Mouse (Mus musculus) MEL (cell line): Measurements from ENCODE around the gene Sdhaf3. TPM values are rescaled to one million over a fixed set of nuclear protein-coding genes. Genes with fewer than 3 reads are reported as not detected.

Experiments
- DNase-seq: peaks from one replicate; pipeline ENCODE4 v3.0.0; 2011; ENCODE audit warnings: low read depth, low spot score
- H3K27ac ChIP-seq: 2 replicates; pipeline ENCODE4 v1.5.1; 2012; ENCODE audit warnings: low read depth, mild to moderate bottlenecking, control low read depth, low read length, moderate library complexity; ENCODE audit not compliant: control insufficient read depth
- H3K27me3 ChIP-seq, 2 experiments: fragments of 150-350 bp in 1 of 2; sonication (generic) in 1 of 2; 2 replicates each; pipeline ENCODE4 v1.6.1; 2012; ENCODE audit warnings: low read length in 2 of 2, mild to moderate bottlenecking in 2 of 2, improper control_type of control experiment in 1 of 2, moderate library complexity in 1 of 2; ENCODE audit not compliant: insufficient read depth in 2 of 2, control insufficient read depth in 1 of 2
- H3K36me3 ChIP-seq, 2 experiments: 2 replicates each; pipeline ENCODE4 v1.6.1; 2012 to 2014; ENCODE audit warnings: low read length in 2 of 2, improper control_type of control experiment in 1 of 2, inconsistent platforms in 1 of 2, mild to moderate bottlenecking in 1 of 2; ENCODE audit not compliant: insufficient read depth in 2 of 2, control insufficient read depth in 1 of 2
- H3K4me1 ChIP-seq, 2 experiments: fragments of 150-350 bp in 1 of 2; sonication (generic) in 1 of 2; 2 replicates each; pipeline ENCODE4 v1.6.1; 2012; ENCODE audit warnings: low read length in 2 of 2, improper control_type of control experiment in 1 of 2, mild to moderate bottlenecking in 1 of 2; ENCODE audit not compliant: insufficient read depth in 2 of 2, control insufficient read depth in 1 of 2
- H3K4me3 ChIP-seq, 2 experiments: fragments of 150-350 bp in 1 of 2; sonication (generic) in 1 of 2; 2 replicates each; pipeline ENCODE4 v1.5.1; 2012; ENCODE audit warnings: low read depth in 2 of 2, low read length in 2 of 2, mild to moderate bottlenecking in 2 of 2, moderate library complexity in 2 of 2, control low read depth in 1 of 2, improper control_type of control experiment in 1 of 2; ENCODE audit not compliant: control insufficient read depth in 1 of 2, insufficient read depth in 1 of 2
- H3K79me2 ChIP-seq: 2 replicates; pipeline ENCODE4 v1.6.1; 2012; ENCODE audit warnings: mild to moderate bottlenecking, low read length, moderate library complexity; ENCODE audit not compliant: control insufficient read depth, poor library complexity, insufficient read depth
- H3K9ac ChIP-seq: 2 replicates; pipeline ENCODE4 v1.6.1; 2012; ENCODE audit warnings: low read depth, mild to moderate bottlenecking, control low read depth, low read length, moderate library complexity; ENCODE audit not compliant: control insufficient read depth, poor library complexity, severe bottlenecking
- H3K9me3 ChIP-seq: fragments of 150-350 bp; sonication (generic); replicated peaks from 2 replicates; pipeline ENCODE4 v1.6.1; 2012; ENCODE audit warnings: mild to moderate bottlenecking, low read length, improper control_type of control experiment, moderate library complexity; ENCODE audit not compliant: insufficient read depth
- CHD2 ChIP-seq: IDR thresholded peaks from 2 replicates; pipeline ENCODE4 v1.6.1; 2011; ENCODE audit warnings: low read length, improper control_type of control experiment
- CTCF ChIP-seq, 3 experiments: IDR thresholded peaks in 2 of 3; conservative IDR thresholded peaks in 1 of 3; 2 replicates each; pipeline ENCODE4 v1.5.1; 2011 to 2012; ENCODE audit warnings: low read length in 3 of 3, low read depth in 2 of 3, mild to moderate bottlenecking in 2 of 3, improper control_type of control experiment in 1 of 3, inconsistent platforms in 1 of 3, mixed read lengths in 1 of 3, moderate library complexity in 1 of 3; ENCODE audit not compliant: control insufficient read depth in 1 of 3, insufficient read depth in 1 of 3, poor library complexity in 1 of 3, severe bottlenecking in 1 of 3
- E2F4 ChIP-seq: IDR thresholded peaks from 2 replicates; pipeline ENCODE4 v1.6.1; 2011; ENCODE audit warnings: low read depth, low read length, improper control_type of control experiment, borderline replicate concordance
- EP300 ChIP-seq, 2 experiments: IDR thresholded peaks; 2 replicates each; pipeline ENCODE4 v1.6.1; 2011; ENCODE audit warnings: improper control_type of control experiment in 2 of 2, low read length in 2 of 2, low read depth in 1 of 2, mild to moderate bottlenecking in 1 of 2
- GABPA ChIP-seq: IDR thresholded peaks from 2 replicates; pipeline ENCODE4 v1.6.1; 2012; ENCODE audit warnings: low read depth, mild to moderate bottlenecking, inconsistent platforms, low read length, improper control_type of control experiment, moderate library complexity
- GATA1 ChIP-seq: IDR thresholded peaks from 2 replicates; pipeline ENCODE4 v1.6.1; 2011; ENCODE audit warnings: low read depth, low read length, improper control_type of control experiment
- HCFC1 ChIP-seq: IDR thresholded peaks from 2 replicates; pipeline ENCODE4 v1.6.1; 2012; ENCODE audit warnings: low read depth, mild to moderate bottlenecking, inconsistent platforms, low read length, improper control_type of control experiment, moderate library complexity
- JUND ChIP-seq: IDR thresholded peaks from 2 replicates; pipeline ENCODE4 v1.6.1; 2011; ENCODE audit warnings: low read depth, mild to moderate bottlenecking, improper control_type of control experiment, low read length
- KAT2A ChIP-seq: conservative IDR thresholded peaks from 2 replicates; pipeline ENCODE4 v1.6.1; 2012; ENCODE audit warnings: low read depth, low read length, improper control_type of control experiment, inconsistent platforms
- MAFK ChIP-seq: IDR thresholded peaks from 2 replicates; pipeline ENCODE4 v1.6.1; 2011; ENCODE audit warnings: low read depth, mild to moderate bottlenecking, low read length, improper control_type of control experiment, borderline replicate concordance
- MEF2A ChIP-seq: IDR thresholded peaks from 2 replicates; pipeline ENCODE4 v1.6.1; 2014; ENCODE audit warnings: low read depth, mild to moderate bottlenecking, inconsistent platforms, low read length, improper control_type of control experiment; ENCODE audit not compliant: poor library complexity, insufficient replicate concordance, severe bottlenecking; ENCODE audit errors: extremely low read depth
- NELFE ChIP-seq: IDR thresholded peaks from 2 replicates; pipeline ENCODE4 v1.6.1; 2011; ENCODE audit warnings: low read depth, low read length, improper control_type of control experiment
- POLR2A ChIP-seq, 2 experiments: IDR thresholded peaks; 2 replicates each; pipeline ENCODE4 v1.6.1; 2011 to 2012; ENCODE audit warnings: low read length in 2 of 2, mild to moderate bottlenecking in 2 of 2, control low read depth in 1 of 2, improper control_type of control experiment in 1 of 2, low read depth in 1 of 2, moderate library complexity in 1 of 2; ENCODE audit not compliant: control insufficient read depth in 1 of 2, insufficient read depth in 1 of 2, poor library complexity in 1 of 2
- POLR2AphosphoS2 ChIP-seq: IDR thresholded peaks from 2 replicates; pipeline ENCODE4 v1.6.1; 2011; ENCODE audit warnings: low read length, improper control_type of control experiment
- SMC3 ChIP-seq: IDR thresholded peaks from 2 replicates; pipeline ENCODE4 v1.6.1; 2011; ENCODE audit warnings: low read depth, low read length, improper control_type of control experiment
- TAL1 ChIP-seq: IDR thresholded peaks from 2 replicates; pipeline ENCODE4 v1.6.1; 2012; ENCODE audit warnings: mild to moderate bottlenecking, inconsistent platforms, low read length, moderate library complexity, mixed read lengths
- TBP ChIP-seq: IDR thresholded peaks from 2 replicates; pipeline ENCODE4 v1.8.0; 2011; ENCODE audit warnings: low read depth, low read length, improper control_type of control experiment
- USF1 ChIP-seq: IDR thresholded peaks from 2 replicates; pipeline ENCODE4 v1.6.1; 2014; ENCODE audit warnings: low read depth, mild to moderate bottlenecking, inconsistent platforms, low read length, improper control_type of control experiment, moderate library complexity
- ZC3H11A ChIP-seq: IDR thresholded peaks from 2 replicates; pipeline ENCODE4 v1.6.1; 2012; ENCODE audit warnings: low read depth, mild to moderate bottlenecking, inconsistent platforms, low read length, improper control_type of control experiment
- ZKSCAN1 ChIP-seq: IDR thresholded peaks from 2 replicates; pipeline ENCODE4 v1.6.1; 2012; ENCODE audit warnings: low read depth, mild to moderate bottlenecking, inconsistent platforms, low read length, improper control_type of control experiment, moderate library complexity
- ZMIZ1 ChIP-seq: IDR thresholded peaks from 2 replicates; pipeline ENCODE4 v1.6.1; 2012; ENCODE audit warnings: low read depth, mild to moderate bottlenecking, inconsistent platforms, low read length, improper control_type of control experiment, moderate library complexity
- polyA plus RNA-seq, 2 experiments: library from polyadenylated mRNA; stranded (reverse) in 1 of 2; unstranded in 1 of 2; fragments of >175 nt in 1 of 2; fragments of >200 nt in 1 of 2; gene quantifications; 2 replicates each; pipeline versions ENCODE4 v1.2.1 to v1.2.4; 2012; ENCODE audit warnings: low replicate concordance in 2 of 2, low read depth in 1 of 2; ENCODE audit not compliant: insufficient read length in 2 of 2, insufficient read depth in 1 of 2, missing spikeins in 1 of 2
- total RNA-seq: library from RNA; depleted of rRNA; stranded (reverse); fragments of 300-350 nt; gene quantifications from 2 replicates; pipeline ENCODE4 v1.2.3, GENCODE M21; 2012

Gene Sdhaf3
- total and polyA plus RNA-seq, 3 experiments, result 6.1 to 44.7 (median 7.5) TPM

DNA sequence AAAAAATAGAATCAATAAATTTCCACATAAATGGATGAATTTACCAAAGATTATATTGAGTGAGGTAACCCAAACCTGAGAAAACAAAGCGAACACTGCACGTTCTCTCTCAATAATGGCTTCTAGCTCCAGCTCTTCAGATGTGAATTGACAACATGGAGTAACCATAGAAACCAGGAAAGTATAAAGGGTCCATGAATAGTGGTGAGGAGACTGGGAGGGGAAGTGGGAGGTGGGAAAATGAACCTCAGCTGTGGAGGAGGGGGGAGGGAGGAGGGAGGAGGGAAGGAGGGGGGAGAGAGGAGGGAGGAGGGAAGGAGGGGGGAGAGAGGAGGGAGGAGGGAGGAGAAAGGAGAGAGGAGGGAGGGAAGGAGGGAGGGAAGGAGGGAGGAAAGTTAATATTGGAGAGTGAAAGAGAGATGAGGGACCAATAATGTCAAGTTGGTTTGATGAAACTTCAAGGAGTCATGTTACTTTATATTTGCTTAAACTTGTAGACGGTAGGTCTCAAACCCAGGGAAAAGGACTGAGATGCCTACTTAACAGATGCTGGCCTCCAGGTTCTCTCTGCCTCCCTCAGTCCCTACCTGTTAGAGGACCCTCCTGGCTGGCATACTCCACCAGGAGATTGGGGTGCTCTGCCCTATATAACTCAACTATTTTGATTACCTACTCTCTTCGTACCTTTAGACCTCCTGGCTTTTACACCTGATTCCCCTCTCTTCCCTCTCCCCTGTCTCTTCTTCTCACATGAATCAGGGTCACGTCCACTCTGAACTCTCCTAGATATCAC lies 126.9 kb downstream of the Sdhaf3 start:
- no peak overlapping the region for H3K4me3 ChIP-seq
- TF ChIP-seq SMC3, result no peak
- no peak for TF ChIP-seq CHD2
- no peaks in the 10 kb centered on the region for H3K79me2 ChIP-seq
- no peak for DNase-seq
- H3K27ac ChIP-seq, result no peak overlapping the region
- no peak overlapping the region for H3K9ac ChIP-seq
- no peaks in the 10 kb centered on the region for H3K9me3 ChIP-seq
- H3K27me3 ChIP-seq, result no peaks in the 10 kb centered on the region
- H3K36me3 ChIP-seq, result no peaks in the 10 kb centered on the region
- no peaks in the 10 kb centered on the region for H3K4me1 ChIP-seq

DNA sequence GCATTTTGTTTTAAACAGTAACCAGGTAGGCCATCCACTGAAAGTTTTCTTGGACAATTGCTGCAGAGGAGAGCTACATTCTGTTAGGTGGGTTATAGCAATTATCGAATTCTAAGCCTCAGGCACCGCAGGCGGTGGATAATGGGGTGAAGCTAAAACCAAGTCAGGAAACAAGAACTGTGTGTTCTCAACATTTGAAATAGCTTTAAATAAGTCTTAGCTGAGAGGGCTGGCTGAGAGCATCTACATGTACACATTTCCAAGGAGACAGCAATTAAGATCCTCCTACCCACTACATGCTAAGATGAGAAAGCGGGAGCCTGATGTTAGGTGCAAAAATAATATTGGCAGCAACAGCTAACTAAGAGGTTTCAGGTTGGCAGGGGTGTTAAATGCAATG lies 127.9 kb downstream of the Sdhaf3 start:
- H3K4me1 ChIP-seq, result no peaks in the 10 kb centered on the region
- DNase-seq, result no peak
- H3K36me3 ChIP-seq, result no peaks in the 10 kb centered on the region
- no peak overlapping the region for H3K27ac ChIP-seq
- no peak overlapping the region for H3K4me3 ChIP-seq
- TF ChIP-seq TAL1 (no peak), NELFE (no peak), SMC3 (no peak), E2F4 (no peak), CTCF (IDR thresholded peaks at IDR 0.05 in 2 of 3, conservative IDR thresholded peaks at IDR 0.05 in 1 of 3; ENCODE audit: control insufficient read depth in 1 of 3, insufficient read depth in 1 of 3, low read depth in 2 of 3, low read length in 3 of 3, poor library complexity in 1 of 3, severe bottlenecking in 1 of 3) (no peak), POLR2A (IDR thresholded peaks at IDR 0.05; ENCODE audit: control insufficient read depth in 1 of 2, insufficient read depth in 1 of 2, low read depth in 1 of 2, low read length in 2 of 2, poor library complexity in 1 of 2) (no peak), ZMIZ1 (no peak), JUND (no peak), USF1 (no peak), GABPA (no peak), TBP (no peak), EP300 (IDR thresholded peaks at IDR 0.05; ENCODE audit: low read depth in 1 of 2, low read length in 2 of 2) (no peak)
- H3K9ac ChIP-seq, result no peak overlapping the region
- no peaks in the 10 kb centered on the region for H3K79me2 ChIP-seq
- no peaks in the 10 kb centered on the region for H3K27me3 ChIP-seq
- no peaks in the 10 kb centered on the region for H3K9me3 ChIP-seq

DNA sequence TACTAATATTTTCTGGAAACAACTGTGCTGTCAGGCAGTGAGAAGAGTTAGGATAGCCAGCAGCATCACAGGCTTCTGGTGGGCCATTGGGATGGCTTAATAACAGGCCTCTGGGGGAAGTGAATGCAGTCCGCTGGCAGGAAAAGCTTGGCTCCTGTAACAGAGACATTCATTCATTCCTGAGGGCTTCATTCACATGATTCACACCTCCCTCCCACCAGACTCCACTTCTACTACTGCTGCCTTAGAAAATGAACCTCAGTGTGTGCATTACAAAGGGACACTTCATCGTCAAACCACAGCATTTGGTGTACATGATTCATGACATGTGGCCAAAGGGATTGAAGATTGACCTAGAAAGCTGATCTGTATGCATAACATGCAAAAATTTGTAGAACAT lies 128.6 kb downstream of the Sdhaf3 start:
- Histone ChIP-seq H3K27ac (no peak overlapping the region), H3K4me3 (no peak overlapping the region), H3K36me3 (no peaks in the 10 kb centered on the region), H3K9me3 (no peaks in the 10 kb centered on the region), H3K4me1 (no peaks in the 10 kb centered on the region), H3K9ac (no peak overlapping the region), H3K27me3 (no peaks in the 10 kb centered on the region), H3K79me2 (no peaks in the 10 kb centered on the region)
- TF ChIP-seq NELFE (no peak), EP300 (IDR thresholded peaks at IDR 0.05; ENCODE audit: low read depth in 1 of 2, low read length in 2 of 2) (no peak), ZC3H11A (no peak), POLR2AphosphoS2 (no peak), MEF2A (no peak), ZKSCAN1 (no peak), GATA1 (no peak), CTCF (IDR thresholded peaks at IDR 0.05 in 2 of 3, conservative IDR thresholded peaks at IDR 0.05 in 1 of 3; ENCODE audit: control insufficient read depth in 1 of 3, insufficient read depth in 1 of 3, low read depth in 2 of 3, low read length in 3 of 3, poor library complexity in 1 of 3, severe bottlenecking in 1 of 3) (no peak), POLR2A (IDR thresholded peaks at IDR 0.05; ENCODE audit: control insufficient read depth in 1 of 2, insufficient read depth in 1 of 2, low read depth in 1 of 2, low read length in 2 of 2, poor library complexity in 1 of 2) (no peak), KAT2A (no peak), MAFK (no peak), USF1 (no peak), HCFC1 (no peak)
- no peak for DNase-seq
